Mouse (Mus musculus): ENCODE measurements around the gene Tmem63c. TPM values are rescaled to one million over a fixed set of nuclear protein-coding genes. Genes with fewer than 3 reads are reported as not detected.

Gene Tmem63c
- polyA plus RNA-seq, 1 experiment, result 1.2 TPM

DNA sequence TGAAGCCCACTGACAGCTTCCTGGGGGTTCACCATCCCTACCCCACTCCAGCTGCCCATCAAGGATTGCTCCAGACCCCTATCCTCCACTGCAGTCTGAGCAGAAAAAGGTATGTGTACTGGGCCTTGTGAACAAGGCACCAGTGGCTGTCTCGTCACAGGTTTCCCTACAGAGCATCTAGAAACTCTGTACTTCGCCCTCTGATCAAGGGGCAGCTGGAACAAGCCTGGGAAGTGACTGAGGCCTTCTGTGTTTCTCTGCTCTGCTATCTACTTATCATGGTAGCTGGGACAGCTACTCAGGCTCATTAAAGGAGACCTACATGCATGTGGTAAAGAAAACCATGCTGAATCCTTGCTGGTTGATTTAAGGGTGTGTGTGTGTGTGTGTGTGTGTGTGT is 68.6 kb downstream of the Tmem63c start:
- H3K27me3 ChIP-seq (ENCODE audit: control insufficient read depth, insufficient read depth, low read length), result no peaks in the 10 kb centered on the region
- H3K4me3 ChIP-seq (ENCODE audit: extremely low read depth, insufficient read depth, insufficient read length), result no peak overlapping the region
- WGBS, result 83% methylated on average over 2 of the region's 2 CpGs
- H3K27ac ChIP-seq (ENCODE audit: insufficient read depth, low read length), result no peak overlapping the region
- H3K36me3 ChIP-seq (ENCODE audit: control insufficient read depth, insufficient read depth, low read length), result no peaks in the 10 kb centered on the region
- no peaks in the 10 kb centered on the region for H3K4me1 ChIP-seq (ENCODE audit: control insufficient read depth, insufficient read depth, insufficient read length)
- no peak for DNase-seq (ENCODE audit: low read depth in 1 of 2, low spot score in 2 of 2)
- TF ChIP-seq CTCF (IDR thresholded peaks at IDR 0.05; ENCODE audit: extremely low read depth, insufficient read depth, insufficient read length, insufficient replicate concordance) (no peak), POLR2A (IDR thresholded peaks at IDR 0.05; ENCODE audit: low read depth, low read length) (no peak)

GRCm38 (mm10) chr12:87091916-87092315 is 70.8 kb downstream of the Tmem63c start:
- Histone ChIP-seq H3K27ac (ENCODE audit: insufficient read depth, low read length) (no peak overlapping the region), H3K4me1 (ENCODE audit: control insufficient read depth, insufficient read depth, insufficient read length) (no peaks in the 10 kb centered on the region), H3K27me3 (ENCODE audit: control insufficient read depth, insufficient read depth, low read length) (no peaks in the 10 kb centered on the region), H3K36me3 (ENCODE audit: control insufficient read depth, insufficient read depth, low read length) (no peaks in the 10 kb centered on the region), H3K4me3 (ENCODE audit: extremely low read depth, insufficient read depth, insufficient read length) (no peak overlapping the region)
- TF ChIP-seq CTCF (IDR thresholded peaks at IDR 0.05; ENCODE audit: extremely low read depth, insufficient read depth, insufficient read length, insufficient replicate concordance) (no peak), POLR2A (IDR thresholded peaks at IDR 0.05; ENCODE audit: low read depth, low read length) (no peak)
- WGBS, result 50% methylated on average over 2 of the region's 2 CpGs
- DNase-seq (ENCODE audit: low read depth in 1 of 2, low spot score in 2 of 2), result no peak

- DNase-seq (ENCODE audit: low read depth in 1 of 2, low spot score in 2 of 2), result no peak
- no peaks in the 10 kb centered on the region for H3K27me3 ChIP-seq (ENCODE audit: control insufficient read depth, insufficient read depth, low read length)
- WGBS, result 86% methylated on average over 4 of the region's 4 CpGs
- no peaks in the 10 kb centered on the region for H3K36me3 ChIP-seq (ENCODE audit: control insufficient read depth, insufficient read depth, low read length)
- TF ChIP-seq CTCF (IDR thresholded peaks at IDR 0.05; ENCODE audit: extremely low read depth, insufficient read depth, insufficient read length, insufficient replicate concordance), result no peak
- no peaks in the 10 kb centered on the region for H3K4me1 ChIP-seq (ENCODE audit: control insufficient read depth, insufficient read depth, insufficient read length)
- H3K4me3 ChIP-seq (ENCODE audit: extremely low read depth, insufficient read depth, insufficient read length), result no peak overlapping the region
- H3K27ac ChIP-seq (ENCODE audit: insufficient read depth, low read length), result no peak overlapping the region
These were observed 72.1 kb downstream of the Tmem63c start for GRCm38 (mm10) chr12:87093249-87093648.

- Histone ChIP-seq H3K4me1 (ENCODE audit: control insufficient read depth, insufficient read depth, insufficient read length) (no peaks in the 10 kb centered on the region), H3K27ac (ENCODE audit: insufficient read depth, low read length) (no peak overlapping the region), H3K4me3 (ENCODE audit: extremely low read depth, insufficient read depth, insufficient read length) (no peak overlapping the region), H3K36me3 (ENCODE audit: control insufficient read depth, insufficient read depth, low read length) (no peaks in the 10 kb centered on the region), H3K27me3 (ENCODE audit: control insufficient read depth, insufficient read depth, low read length) (no peaks in the 10 kb centered on the region)
- TF ChIP-seq CTCF (IDR thresholded peaks at IDR 0.05; ENCODE audit: extremely low read depth, insufficient read depth, insufficient read length, insufficient replicate concordance) (no peak), POLR2A (IDR thresholded peaks at IDR 0.05; ENCODE audit: low read depth, low read length) (no peak)
- WGBS, result 68% methylated on average over 6 of the region's 6 CpGs
- no peak for DNase-seq (ENCODE audit: low read depth in 1 of 2, low spot score in 2 of 2)
These were observed 72.5 kb downstream of the Tmem63c start for GRCm38 (mm10) chr12:87093671-87094070.

DNA sequence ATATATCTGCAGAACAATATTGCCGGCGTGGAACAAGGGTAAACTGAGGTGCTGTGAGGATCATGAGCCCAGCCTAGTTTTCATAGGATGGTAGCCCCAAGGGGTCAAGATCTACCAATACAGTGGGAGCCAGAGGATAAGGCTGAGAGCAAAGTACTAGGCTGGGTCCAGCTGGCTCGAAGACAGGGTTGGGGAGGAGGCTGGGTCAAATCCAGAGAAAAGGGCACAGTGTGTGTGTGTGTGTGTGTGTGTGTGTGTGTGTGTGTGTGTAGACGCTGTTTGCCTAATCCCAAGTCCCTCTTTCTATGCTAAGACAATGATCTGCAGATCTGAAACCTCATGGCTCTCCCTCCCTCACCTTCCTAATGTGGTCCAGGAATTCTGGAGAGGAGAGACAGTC is 79.2 kb downstream of the Tmem63c start:
- no peak overlapping the region for H3K27ac ChIP-seq (ENCODE audit: insufficient read depth, low read length)
- H3K36me3 ChIP-seq (ENCODE audit: control insufficient read depth, insufficient read depth, low read length), result no peaks in the 10 kb centered on the region
- TF ChIP-seq CTCF (IDR thresholded peaks at IDR 0.05; ENCODE audit: extremely low read depth, insufficient read depth, insufficient read length, insufficient replicate concordance) (no peak), POLR2A (IDR thresholded peaks at IDR 0.05; ENCODE audit: low read depth, low read length) (no peak)
- no peak overlapping the region for H3K4me3 ChIP-seq (ENCODE audit: extremely low read depth, insufficient read depth, insufficient read length)
- H3K4me1 ChIP-seq (ENCODE audit: control insufficient read depth, insufficient read depth, insufficient read length), result no peaks in the 10 kb centered on the region; the same call in 1 of the 2 replicates
- peaks cover 5% of the 10 kb centered on the region for H3K27me3 ChIP-seq (ENCODE audit: control insufficient read depth, insufficient read depth, low read length)
- DNase-seq (ENCODE audit: low read depth in 1 of 2, low spot score in 2 of 2), result no peak
- 77% methylated on average over 4 of the region's 4 CpGs for WGBS

GRCm38 (mm10) chr12:87102165-87102631 is 81.1 kb downstream of the Tmem63c start, which contains the start of gene Ngb:
Ngb (minus strand) TSS chr12:87102539.
- no peaks in the 10 kb centered on the region; the same call in 1 of the 2 replicates for H3K4me1 ChIP-seq (ENCODE audit: control insufficient read depth, insufficient read depth, insufficient read length)
- peaks cover 5% of the 10 kb centered on the region for H3K27me3 ChIP-seq (ENCODE audit: control insufficient read depth, insufficient read depth, low read length)
- H3K27ac ChIP-seq (ENCODE audit: insufficient read depth, low read length), result no peak within 1 kb of the TSS
- 14% methylated on average over 32 of the region's 32 CpGs for WGBS
- TF ChIP-seq CTCF (IDR thresholded peaks at IDR 0.05; ENCODE audit: extremely low read depth, insufficient read depth, insufficient read length, insufficient replicate concordance) (no peak), POLR2A (IDR thresholded peaks at IDR 0.05; ENCODE audit: low read depth, low read length) (no peak)
- no peak for DNase-seq (ENCODE audit: low read depth in 1 of 2, low spot score in 2 of 2)
- no peaks in the 10 kb centered on the region for H3K36me3 ChIP-seq (ENCODE audit: control insufficient read depth, insufficient read depth, low read length)
- no peak within 1 kb of the TSS for H3K4me3 ChIP-seq (ENCODE audit: extremely low read depth, insufficient read depth, insufficient read length)

- no peak for TF ChIP-seq CTCF (IDR thresholded peaks at IDR 0.05; ENCODE audit: extremely low read depth, insufficient read depth, insufficient read length, insufficient replicate concordance)
- no peak for TF ChIP-seq POLR2A (IDR thresholded peaks at IDR 0.05; ENCODE audit: low read depth, low read length)
- DNase-seq (ENCODE audit: low read depth in 1 of 2, low spot score in 2 of 2), result no peak
- Histone ChIP-seq H3K27ac (ENCODE audit: insufficient read depth, low read length) (no peak overlapping the region), H3K4me3 (ENCODE audit: extremely low read depth, insufficient read depth, insufficient read length) (no peak overlapping the region), H3K36me3 (ENCODE audit: control insufficient read depth, insufficient read depth, low read length) (no peaks in the 10 kb centered on the region), H3K27me3 (ENCODE audit: control insufficient read depth, insufficient read depth, low read length) (peaks cover 5% of the 10 kb centered on the region), H3K4me1 (ENCODE audit: control insufficient read depth, insufficient read depth, insufficient read length) (no peaks in the 10 kb centered on the region; the same call in 1 of the 2 replicates)
- WGBS, result 86% methylated on average over 4 of the region's 4 CpGs
These were observed 82.3 kb downstream of the Tmem63c start for GRCm38 (mm10) chr12:87103471-87103870.
